Mouse (Mus musculus) embryonic facial prominence, embryonic 11.5 days (tissue): ENCODE results near the gene 9530077C05Rik. TPM values are rescaled to one million over a fixed set of nuclear protein-coding genes. Genes with fewer than 3 reads are reported as not detected.
"Not testable (repeated sequence)": the region's sequence is repeated elsewhere in the genome, so short reads cannot be mapped to it uniquely, and the experiment has no call there.

ENCODE experiments used
- ATAC-seq: fragments of 200-750 bp; cut with Nextera tagmentation; replicated peaks from 2 replicates; pipeline ENCODE4 v1.8.0; 2017; ENCODE audit warnings: low read depth; ENCODE audit not compliant: insufficient number of reproducible peaks, low FRiP score, low TSS enrichment
- DNase-seq: peaks from one replicate; pipeline ENCODE4 v3.0.0-alpha.2; 2015; ENCODE audit warnings: low spot score
- H3K27ac ChIP-seq: fragments of 300-500 bp; sonication (generic); replicated peaks from 2 replicates; pipeline ENCODE4 v1.5.1; 2014; ENCODE audit warnings: mild to moderate bottlenecking, low read depth, low read length, control low read depth
- H3K27me3 ChIP-seq: fragments of 300-500 bp; sonication (generic); 2 replicates; pipeline ENCODE4 v1.6.1; 2014; ENCODE audit warnings: mild to moderate bottlenecking, low read length, moderate library complexity, mixed read lengths; ENCODE audit not compliant: control insufficient read depth, insufficient read depth
- H3K36me3 ChIP-seq: fragments of 300-500 bp; sonication (generic); replicated peaks from 2 replicates; pipeline ENCODE4 v1.6.1; 2014; ENCODE audit warnings: low read depth, mild to moderate bottlenecking, low read length, moderate library complexity, mixed read lengths; ENCODE audit not compliant: control insufficient read depth, insufficient read depth
- H3K4me1 ChIP-seq: fragments of 300-500 bp; sonication (generic); 2 replicates; pipeline ENCODE4 v1.6.1; 2014; ENCODE audit warnings: low read length, mixed read lengths; ENCODE audit not compliant: control insufficient read depth, insufficient read depth
- H3K4me2 ChIP-seq: fragments of 300-500 bp; sonication (generic); 2 replicates; pipeline ENCODE4 v1.6.1; 2014; ENCODE audit warnings: low read depth, mild to moderate bottlenecking, control low read depth, low read length, moderate library complexity
- H3K4me3 ChIP-seq: fragments of 300-500 bp; sonication (generic); 2 replicates; pipeline ENCODE4 v1.5.1; 2014; ENCODE audit warnings: low read depth, low read length, control low read depth
- H3K9ac ChIP-seq: fragments of 300-500 bp; sonication (generic); replicated peaks from 2 replicates; pipeline ENCODE4 v1.6.1; 2014; ENCODE audit warnings: mild to moderate bottlenecking, control low read depth, low read length
- H3K9me3 ChIP-seq: fragments of 300-500 bp; sonication (generic); replicated peaks from 2 replicates; pipeline ENCODE4 v1.6.1; 2016; ENCODE audit warnings: mild to moderate bottlenecking, low read length, inconsistent platforms, mixed read lengths; ENCODE audit not compliant: control insufficient read depth
- WGBS: fragments of 180-500 bp; shearing (Covaris S2); extraction: QIAGEN DNeasy Blood & Tissue Kit; methylation state at CpG from one replicate; pipeline ENCODE4 v1.1.7; 2014; 5-methylcytosine and 5-hydroxymethylcytosine counted together
- polyA plus RNA-seq: library from polyadenylated mRNA; unstranded; fragments of >200 nt; fragmentation: Nextera tagmentation; extraction: Ambion mirVana; gene quantifications from 2 replicates; pipeline ENCODE4 v1.2.1, GENCODE M21; 2014

Gene 9530077C05Rik
- polyA plus RNA-seq, 1 experiment from 2014 or later = 8.8 TPM

- H3K4me1 ChIP-seq, H3K4me2 ChIP-seq, H3K27me3 ChIP-seq, DNase-seq, H3K27ac ChIP-seq, H3K36me3 ChIP-seq, H3K4me3 ChIP-seq, H3K9me3 ChIP-seq, ATAC-seq, H3K9ac ChIP-seq: not testable (repeated sequence)
- WGBS = 56% methylated on average over 2 of the region's 2 CpGs
Observed at GRCm38 (mm10) chr9:22403501-22403900, 7.8 kb upstream of the 9530077C05Rik start.

DNA sequence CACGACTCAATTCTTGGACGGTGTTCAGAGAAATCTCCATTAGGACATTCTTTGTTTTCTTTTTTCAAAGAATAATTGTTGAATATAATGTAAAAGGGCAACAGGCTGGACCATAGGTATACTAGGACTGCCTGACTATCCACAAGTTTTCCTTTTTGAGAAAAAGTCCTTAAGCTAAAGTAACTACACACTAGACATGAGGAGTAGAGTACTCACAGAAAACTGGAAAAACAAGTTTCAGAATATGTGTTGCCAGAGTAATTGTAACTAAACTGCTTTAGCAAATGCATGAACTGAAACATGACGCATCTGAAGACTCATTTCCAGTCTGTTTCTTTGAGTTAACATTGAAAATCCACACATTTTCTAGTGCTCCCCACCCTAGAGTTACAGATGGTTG is 5.9 kb upstream of the 9530077C05Rik start:
- ATAC-seq = no peak
- no peak overlapping the region for H3K27ac ChIP-seq
- no peaks in the 10 kb centered on the region for H3K9me3 ChIP-seq
- H3K36me3 ChIP-seq = no peaks in the 10 kb centered on the region
- no peak overlapping the region for H3K4me3 ChIP-seq
- no peak for DNase-seq
- H3K9ac ChIP-seq = no peak overlapping the region
- no peaks in the 10 kb centered on the region for H3K27me3 ChIP-seq
- no peaks in the 10 kb centered on the region for H3K4me1 ChIP-seq
- WGBS = 78% methylated on average over 3 of the region's 3 CpGs
- H3K4me2 ChIP-seq = no peak overlapping the region

DNA sequence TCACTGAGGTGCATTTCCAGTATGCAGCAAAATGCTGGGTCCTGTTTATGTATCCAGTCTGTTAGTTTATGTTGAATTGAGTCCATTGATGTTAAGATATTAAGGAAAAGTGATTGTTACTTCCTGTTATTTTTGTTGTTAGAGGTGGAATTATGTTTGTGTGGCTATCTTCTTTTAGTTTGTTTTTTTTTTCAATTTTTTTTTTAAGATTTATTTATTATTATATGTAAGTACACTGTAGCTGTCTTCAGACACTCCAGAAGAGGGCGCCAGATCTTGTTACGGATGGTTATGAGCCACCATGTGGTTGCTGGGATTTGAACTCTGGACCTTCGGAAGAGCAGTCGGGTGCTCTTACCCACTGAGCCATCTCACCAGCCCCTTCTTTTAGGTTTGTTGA is 3.7 kb upstream of the 9530077C05Rik start:
- H3K4me1 ChIP-seq, H3K27me3 ChIP-seq, H3K27ac ChIP-seq, H3K9me3 ChIP-seq, H3K36me3 ChIP-seq, H3K4me3 ChIP-seq, ATAC-seq, H3K4me2 ChIP-seq, H3K9ac ChIP-seq, DNase-seq: not testable (repeated sequence)
- WGBS = 91% methylated on average over 2 of the region's 4 CpGs

GRCm38 (mm10) chr9:22408344-22408743 is 3.0 kb upstream of the 9530077C05Rik start:
- ATAC-seq, H3K9ac ChIP-seq, H3K4me1 ChIP-seq, H3K4me3 ChIP-seq, H3K9me3 ChIP-seq, H3K36me3 ChIP-seq, H3K4me2 ChIP-seq, H3K27me3 ChIP-seq, H3K27ac ChIP-seq: not testable (repeated sequence)
- 28% methylated on average over 4 of the region's 4 CpGs for WGBS
- DNase-seq = peak; percentile 20

- Histone ChIP-seq H3K4me1 (no peaks in the 10 kb centered on the region), H3K4me2 (no peak overlapping the region), H3K9me3 (no peaks in the 10 kb centered on the region), H3K36me3 (no peaks in the 10 kb centered on the region), H3K27me3 (no peaks in the 10 kb centered on the region), H3K27ac (no peak overlapping the region), H3K4me3 (no peak overlapping the region), H3K9ac (no peak overlapping the region)
- 76% methylated on average over 7 of the region's 7 CpGs for WGBS
- DNase-seq = no peak
- ATAC-seq = no peak
Observed at GRCm38 (mm10) chr9:22409501-22409900, 1.8 kb upstream of the 9530077C05Rik start.

- Histone ChIP-seq H3K4me1 (no peaks in the 10 kb centered on the region), H3K9me3 (no peaks in the 10 kb centered on the region), H3K36me3 (no peaks in the 10 kb centered on the region), H3K27me3 (no peaks in the 10 kb centered on the region), H3K27ac (no peak overlapping the region), H3K9ac (no peak overlapping the region), H3K4me2 (no peak overlapping the region), H3K4me3 (no peak overlapping the region)
- 75% methylated on average over 3 of the region's 3 CpGs for WGBS
- ATAC-seq (no peak), DNase-seq (no peak)
Observed at GRCm38 (mm10) chr9:22416187-22416586, 4.9 kb downstream of the 9530077C05Rik start.

GRCm38 (mm10) chr9:22417547-22417946 is 6.2 kb downstream of the 9530077C05Rik start:
- Histone ChIP-seq H3K9me3 (no peaks in the 10 kb centered on the region), H3K4me2 (no peak overlapping the region), H3K27ac (no peak overlapping the region), H3K9ac (no peak overlapping the region), H3K27me3 (no peaks in the 10 kb centered on the region), H3K36me3 (no peaks in the 10 kb centered on the region), H3K4me3 (no peak overlapping the region), H3K4me1 (no peaks in the 10 kb centered on the region)
- ATAC-seq (no peak), DNase-seq (no peak)
- WGBS = 56% methylated on average over 6 of the region's 6 CpGs

- 79% methylated on average over 3 of the region's 3 CpGs for WGBS
Observed at GRCm38 (mm10) chr9:22419877-22420276, 8.6 kb downstream of the 9530077C05Rik start.

More at GRCm38 (mm10) chr9:22419877-22420276, 8.6 kb downstream of the 9530077C05Rik start:
- Histone ChIP-seq H3K4me3 (no peak overlapping the region), H3K4me2 (no peak overlapping the region), H3K27me3 (no peaks in the 10 kb centered on the region), H3K36me3 (no peaks in the 10 kb centered on the region), H3K9me3 (no peaks in the 10 kb centered on the region), H3K27ac (no peak overlapping the region), H3K9ac (no peak overlapping the region), H3K4me1 (no peaks in the 10 kb centered on the region)
- ATAC-seq = no peak
- no peak for DNase-seq
